Mouse (Mus musculus) spleen, adult 2 months (tissue): ENCODE results near the gene Brd2.

Experiments used
- CTCF ChIP-seq: fragments of 200-500 bp; IDR thresholded peaks from 2 replicates; pipeline ENCODE4 v1.5.1; 2011; ENCODE audit warnings: mild to moderate bottlenecking, inconsistent platforms; ENCODE audit not compliant: insufficient read depth, insufficient read length, insufficient replicate concordance; ENCODE audit errors: extremely low read depth
- POLR2A ChIP-seq: fragments of 200-500 bp; IDR thresholded peaks from 2 replicates; pipeline ENCODE4 v1.6.1; 2011; ENCODE audit warnings: low read depth, low read length, inconsistent platforms

DNA sequence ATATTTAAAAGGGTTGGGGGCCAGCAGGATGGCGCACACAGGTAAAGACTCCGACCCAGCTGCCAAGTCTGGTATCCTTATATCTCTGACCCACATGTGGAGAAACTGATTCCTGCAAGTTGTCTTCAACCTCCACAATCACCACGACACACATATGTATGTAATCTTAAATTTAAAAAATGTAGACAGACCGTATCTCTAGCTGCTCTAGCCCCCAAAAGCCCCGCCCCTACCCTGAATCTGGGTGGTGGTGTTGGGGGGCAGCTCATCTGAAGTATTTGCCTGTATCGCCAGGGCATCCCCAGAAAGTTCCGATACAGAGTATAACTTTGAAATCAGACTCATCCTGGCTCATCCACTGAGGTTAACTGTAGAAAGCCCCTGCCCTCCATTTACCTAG is 15.9 kb downstream of the Brd2 start:
- TF ChIP-seq CTCF, result no peak
- no peak for TF ChIP-seq POLR2A
